Mouse (Mus musculus) MEL (cell line): ENCODE measurements around the gene Lhx2. TPM values are rescaled to one million over a fixed set of nuclear protein-coding genes. Genes with fewer than 3 reads are reported as not detected.

Source experiments
- DNase-seq: peaks from one replicate; pipeline ENCODE4 v3.0.0; 2011; ENCODE audit warnings: low read depth, low spot score
- H3K27ac ChIP-seq: 2 replicates; pipeline ENCODE4 v1.5.1; 2012; ENCODE audit warnings: low read depth, mild to moderate bottlenecking, control low read depth, low read length, moderate library complexity; ENCODE audit not compliant: control insufficient read depth
- H3K27me3 ChIP-seq, 2 experiments: fragments of 150-350 bp in 1 of 2; sonication (generic) in 1 of 2; 2 replicates each; pipeline ENCODE4 v1.6.1; 2012; ENCODE audit warnings: low read length in 2 of 2, mild to moderate bottlenecking in 2 of 2, improper control_type of control experiment in 1 of 2, moderate library complexity in 1 of 2; ENCODE audit not compliant: insufficient read depth in 2 of 2, control insufficient read depth in 1 of 2
- H3K36me3 ChIP-seq, 2 experiments: 2 replicates each; pipeline ENCODE4 v1.6.1; 2012 to 2014; ENCODE audit warnings: low read length in 2 of 2, improper control_type of control experiment in 1 of 2, inconsistent platforms in 1 of 2, mild to moderate bottlenecking in 1 of 2; ENCODE audit not compliant: insufficient read depth in 2 of 2, control insufficient read depth in 1 of 2
- H3K4me1 ChIP-seq, 2 experiments: fragments of 150-350 bp in 1 of 2; sonication (generic) in 1 of 2; 2 replicates each; pipeline ENCODE4 v1.6.1; 2012; ENCODE audit warnings: low read length in 2 of 2, improper control_type of control experiment in 1 of 2, mild to moderate bottlenecking in 1 of 2; ENCODE audit not compliant: insufficient read depth in 2 of 2, control insufficient read depth in 1 of 2
- H3K4me3 ChIP-seq, 2 experiments: fragments of 150-350 bp in 1 of 2; sonication (generic) in 1 of 2; 2 replicates each; pipeline ENCODE4 v1.5.1; 2012; ENCODE audit warnings: low read depth in 2 of 2, low read length in 2 of 2, mild to moderate bottlenecking in 2 of 2, moderate library complexity in 2 of 2, control low read depth in 1 of 2, improper control_type of control experiment in 1 of 2; ENCODE audit not compliant: control insufficient read depth in 1 of 2, insufficient read depth in 1 of 2
- H3K79me2 ChIP-seq: 2 replicates; pipeline ENCODE4 v1.6.1; 2012; ENCODE audit warnings: mild to moderate bottlenecking, low read length, moderate library complexity; ENCODE audit not compliant: control insufficient read depth, poor library complexity, insufficient read depth
- H3K9ac ChIP-seq: 2 replicates; pipeline ENCODE4 v1.6.1; 2012; ENCODE audit warnings: low read depth, mild to moderate bottlenecking, control low read depth, low read length, moderate library complexity; ENCODE audit not compliant: control insufficient read depth, poor library complexity, severe bottlenecking
- H3K9me3 ChIP-seq: fragments of 150-350 bp; sonication (generic); replicated peaks from 2 replicates; pipeline ENCODE4 v1.6.1; 2012; ENCODE audit warnings: mild to moderate bottlenecking, low read length, improper control_type of control experiment, moderate library complexity; ENCODE audit not compliant: insufficient read depth
- BHLHE40 ChIP-seq: IDR thresholded peaks from 2 replicates; pipeline ENCODE4 v1.6.1; 2012; ENCODE audit warnings: low read depth, mild to moderate bottlenecking, inconsistent platforms, low read length, improper control_type of control experiment, borderline replicate concordance
- CHD2 ChIP-seq: IDR thresholded peaks from 2 replicates; pipeline ENCODE4 v1.6.1; 2011; ENCODE audit warnings: low read length, improper control_type of control experiment
- EP300 ChIP-seq, 2 experiments: IDR thresholded peaks; 2 replicates each; pipeline ENCODE4 v1.6.1; 2011; ENCODE audit warnings: improper control_type of control experiment in 2 of 2, low read length in 2 of 2, low read depth in 1 of 2, mild to moderate bottlenecking in 1 of 2
- MAX ChIP-seq: IDR thresholded peaks from 2 replicates; pipeline ENCODE4 v1.6.1; 2011; ENCODE audit warnings: low read length, improper control_type of control experiment
- MAZ ChIP-seq: IDR thresholded peaks from 2 replicates; pipeline ENCODE4 v1.6.1; 2012; ENCODE audit warnings: low read depth, mild to moderate bottlenecking, inconsistent platforms, low read length, improper control_type of control experiment
- MXI1 ChIP-seq: IDR thresholded peaks from 2 replicates; pipeline ENCODE4 v1.6.1; 2011; ENCODE audit warnings: mild to moderate bottlenecking, low read depth, low read length, improper control_type of control experiment
- MYC ChIP-seq: IDR thresholded peaks from 2 replicates; pipeline ENCODE4 v1.6.1; 2011; ENCODE audit warnings: low read depth, mild to moderate bottlenecking, low read length, improper control_type of control experiment, moderate library complexity
- POLR2AphosphoS5 ChIP-seq: IDR thresholded peaks from 2 replicates; pipeline ENCODE4 v1.6.1; 2012; ENCODE audit warnings: low read depth, borderline replicate concordance, mild to moderate bottlenecking, inconsistent platforms, low read length, moderate library complexity, mixed read lengths
- RAD21 ChIP-seq: IDR thresholded peaks from 2 replicates; pipeline ENCODE4 v1.6.1; 2011; ENCODE audit warnings: mild to moderate bottlenecking, low read depth, low read length, improper control_type of control experiment
- SIN3A ChIP-seq: IDR thresholded peaks from 2 replicates; pipeline ENCODE4 v1.6.1; 2012; ENCODE audit warnings: low read length, improper control_type of control experiment, inconsistent platforms
- SMC3 ChIP-seq: IDR thresholded peaks from 2 replicates; pipeline ENCODE4 v1.6.1; 2011; ENCODE audit warnings: low read depth, low read length, improper control_type of control experiment
- USF1 ChIP-seq: IDR thresholded peaks from 2 replicates; pipeline ENCODE4 v1.6.1; 2014; ENCODE audit warnings: low read depth, mild to moderate bottlenecking, inconsistent platforms, low read length, improper control_type of control experiment, moderate library complexity
- USF2 ChIP-seq, 2 experiments: IDR thresholded peaks; 2 replicates each; pipeline ENCODE4 v1.6.1; 2011 to 2012; ENCODE audit warnings: improper control_type of control experiment in 2 of 2, low read length in 2 of 2, borderline replicate concordance in 1 of 2, inconsistent platforms in 1 of 2, low read depth in 1 of 2, mild to moderate bottlenecking in 1 of 2; ENCODE audit not compliant: insufficient read depth in 1 of 2
- ZKSCAN1 ChIP-seq: IDR thresholded peaks from 2 replicates; pipeline ENCODE4 v1.6.1; 2012; ENCODE audit warnings: low read depth, mild to moderate bottlenecking, inconsistent platforms, low read length, improper control_type of control experiment, moderate library complexity
- ZNF384 ChIP-seq: IDR thresholded peaks from 2 replicates; pipeline ENCODE4 v1.6.1; 2012; ENCODE audit warnings: low read depth, mild to moderate bottlenecking, inconsistent platforms, low read length, improper control_type of control experiment
- polyA plus RNA-seq, 2 experiments: library from polyadenylated mRNA; stranded (reverse) in 1 of 2; unstranded in 1 of 2; fragments of >175 nt in 1 of 2; fragments of >200 nt in 1 of 2; gene quantifications; 2 replicates each; pipeline versions ENCODE4 v1.2.1 to v1.2.4; 2012; ENCODE audit warnings: low replicate concordance in 2 of 2, low read depth in 1 of 2; ENCODE audit not compliant: insufficient read length in 2 of 2, insufficient read depth in 1 of 2, missing spikeins in 1 of 2
- total RNA-seq: library from RNA; depleted of rRNA; stranded (reverse); fragments of 300-350 nt; gene quantifications from 2 replicates; pipeline ENCODE4 v1.2.3, GENCODE M21; 2012

Gene Lhx2
- total and polyA plus RNA-seq, 3 experiments: 0.12 TPM; not detected in 2

GRCm38 (mm10) chr2:38367852-38368251 lies 28.8 kb downstream of the Lhx2 start:
- H3K4me1 ChIP-seq: peaks cover 0 to 3% of the 10 kb centered on the region in 2 experiments; a peak in 1 of 4 replicates
- H3K27me3 ChIP-seq: no peaks in the 10 kb centered on the region; a peak in 2 of 4 replicates
- H3K36me3 ChIP-seq: peaks cover 0 to 3% of the 10 kb centered on the region in 2 experiments; a peak in 2 of 4 replicates
- no peaks in the 10 kb centered on the region for H3K79me2 ChIP-seq
- no peak overlapping the region for H3K9ac ChIP-seq
- no peak for DNase-seq
- H3K4me3 ChIP-seq: no peak overlapping the region
- H3K27ac ChIP-seq: no peak overlapping the region
- H3K9me3 ChIP-seq: no peaks in the 10 kb centered on the region
- no peak for TF ChIP-seq ZKSCAN1
- no peak for TF ChIP-seq USF2 (IDR thresholded peaks at IDR 0.05; ENCODE audit: borderline replicate concordance in 1 of 2, insufficient read depth in 1 of 2, low read depth in 1 of 2, low read length in 2 of 2)
- no peak for TF ChIP-seq CHD2
- TF ChIP-seq POLR2AphosphoS5: no peak
- no peak for TF ChIP-seq ZNF384
- no peak for TF ChIP-seq MYC
- TF ChIP-seq RAD21: no peak
- no peak for TF ChIP-seq USF1

- Histone ChIP-seq H3K4me3 (peak overlapping the region; percentile 32 to 56; a peak in 3 of 4 replicates), H3K36me3 (peaks cover 0 to 3% of the 10 kb centered on the region in 2 experiments; a peak in 2 of 4 replicates), H3K9me3 (no peaks in the 10 kb centered on the region), H3K27me3 (no peaks in the 10 kb centered on the region; a peak in 2 of 4 replicates), H3K9ac (peak overlapping the region; percentile 34; the same call in 1 of the 2 replicates), H3K4me1 (peaks cover 0 to 3% of the 10 kb centered on the region in 2 experiments; a peak in 1 of 4 replicates), H3K27ac (no peak overlapping the region), H3K79me2 (no peaks in the 10 kb centered on the region)
- DNase-seq: peak; percentile 86
- TF ChIP-seq SIN3A (peak; percentile 91), MAZ (peak; percentile 67; the same call in 1 of the 2 replicates), BHLHE40 (no peak), MAX (peak; percentile 63; the same call in 1 of the 2 replicates), EP300 (IDR thresholded peaks at IDR 0.05; ENCODE audit: low read depth in 1 of 2, low read length in 2 of 2) (no peak), SMC3 (0 out of 2 replicates have a peak, but pooled peaks have one; percentile 12), MXI1 (peak; percentile 96)
Measured at GRCm38 (mm10) chr2:38368746-38369330, 29.8 kb downstream of the Lhx2 start.
